Mouse (Mus musculus): ENCODE measurements around the gene Insr. TPM values are rescaled to one million over a fixed set of nuclear protein-coding genes. Genes with fewer than 3 reads are reported as not detected.

Insr gene
- polyA plus RNA-seq, 1 experiment from 2014 or later: 67.2 TPM

- Histone ChIP-seq H3K4me3 (ENCODE audit: low read depth, low read length) (no peak overlapping the region), H3K27ac (ENCODE audit: low read depth, low read length) (no peak overlapping the region), H3K9me3 (ENCODE audit: control insufficient read depth, low read length) (no peaks in the 10 kb centered on the region), H3K4me1 (ENCODE audit: control insufficient read depth, insufficient read depth, low read length) (no peaks in the 10 kb centered on the region), H3K36me3 (ENCODE audit: control insufficient read depth, insufficient read depth, low read length) (peaks cover 4% of the 10 kb centered on the region; the same call in 1 of the 2 replicates), H3K9ac (replicated peaks; ENCODE audit: low read depth, low read length) (no peak overlapping the region), H3K4me2 (ENCODE audit: low read depth, low read length) (no peak overlapping the region), H3K27me3 (ENCODE audit: control insufficient read depth, insufficient read depth, low read length) (no peaks in the 10 kb centered on the region)
- ATAC-seq (ENCODE audit: low read depth): no peak
- 93% methylated on average over 3 of the region's 3 CpGs for WGBS
These were observed 16.6 kb downstream of the Insr start for GRCm38 (mm10) chr8:3262779-3263178.

- H3K9me3 ChIP-seq (ENCODE audit: control insufficient read depth, low read length): no peaks in the 10 kb centered on the region
- no peak overlapping the region for H3K4me3 ChIP-seq (ENCODE audit: low read depth, low read length)
- H3K27me3 ChIP-seq (ENCODE audit: control insufficient read depth, insufficient read depth, low read length): no peaks in the 10 kb centered on the region
- no peak overlapping the region for H3K27ac ChIP-seq (ENCODE audit: low read depth, low read length)
- WGBS: 94% methylated on average over 5 of the region's 5 CpGs
- no peaks in the 10 kb centered on the region for H3K4me1 ChIP-seq (ENCODE audit: control insufficient read depth, insufficient read depth, low read length)
- no peak for ATAC-seq (ENCODE audit: low read depth)
- peaks cover 4% of the 10 kb centered on the region; the same call in 1 of the 2 replicates for H3K36me3 ChIP-seq (ENCODE audit: control insufficient read depth, insufficient read depth, low read length)
- no peak overlapping the region for H3K9ac ChIP-seq (replicated peaks; ENCODE audit: low read depth, low read length)
- H3K4me2 ChIP-seq (ENCODE audit: low read depth, low read length): no peak overlapping the region
These were observed 18.3 kb downstream of the Insr start for GRCm38 (mm10) chr8:3261101-3261500.

GRCm38 (mm10) chr8:3260127-3260811 lies 19.1 kb downstream of the Insr start:
- Histone ChIP-seq H3K4me3 (ENCODE audit: low read depth, low read length) (no peak overlapping the region), H3K9me3 (ENCODE audit: control insufficient read depth, low read length) (no peaks in the 10 kb centered on the region), H3K9ac (replicated peaks; ENCODE audit: low read depth, low read length) (no peak overlapping the region), H3K27me3 (ENCODE audit: control insufficient read depth, insufficient read depth, low read length) (no peaks in the 10 kb centered on the region), H3K4me1 (ENCODE audit: control insufficient read depth, insufficient read depth, low read length) (no peaks in the 10 kb centered on the region), H3K27ac (ENCODE audit: low read depth, low read length) (no peak overlapping the region), H3K4me2 (ENCODE audit: low read depth, low read length) (no peak overlapping the region), H3K36me3 (ENCODE audit: control insufficient read depth, insufficient read depth, low read length) (peaks cover 4% of the 10 kb centered on the region; the same call in 1 of the 2 replicates)
- ATAC-seq (ENCODE audit: low read depth): no peak
- WGBS: 72% methylated on average over 9 of the region's 9 CpGs

- Histone ChIP-seq H3K9me3 (ENCODE audit: control insufficient read depth, low read length) (no peaks in the 10 kb centered on the region), H3K4me2 (ENCODE audit: low read depth, low read length) (no peak overlapping the region), H3K27me3 (ENCODE audit: control insufficient read depth, insufficient read depth, low read length) (no peaks in the 10 kb centered on the region), H3K4me3 (ENCODE audit: low read depth, low read length) (no peak overlapping the region), H3K9ac (replicated peaks; ENCODE audit: low read depth, low read length) (no peak overlapping the region), H3K27ac (ENCODE audit: low read depth, low read length) (no peak overlapping the region), H3K4me1 (ENCODE audit: control insufficient read depth, insufficient read depth, low read length) (no peaks in the 10 kb centered on the region), H3K36me3 (ENCODE audit: control insufficient read depth, insufficient read depth, low read length) (peaks cover 11% of the 10 kb centered on the region; the same call in 1 of the 2 replicates)
- 92% methylated on average over 5 of the region's 5 CpGs for WGBS
- no peak for ATAC-seq (ENCODE audit: low read depth)
These were observed 23.1 kb downstream of the Insr start for GRCm38 (mm10) chr8:3256147-3256940.

GRCm38 (mm10) chr8:3255321-3255720 lies 24.1 kb downstream of the Insr start:
- Histone ChIP-seq H3K36me3 (ENCODE audit: control insufficient read depth, insufficient read depth, low read length) (peaks cover 11% of the 10 kb centered on the region; the same call in 1 of the 2 replicates), H3K27ac (ENCODE audit: low read depth, low read length) (no peak overlapping the region), H3K9me3 (ENCODE audit: control insufficient read depth, low read length) (no peaks in the 10 kb centered on the region), H3K9ac (replicated peaks; ENCODE audit: low read depth, low read length) (no peak overlapping the region), H3K4me1 (ENCODE audit: control insufficient read depth, insufficient read depth, low read length) (no peaks in the 10 kb centered on the region), H3K27me3 (ENCODE audit: control insufficient read depth, insufficient read depth, low read length) (no peaks in the 10 kb centered on the region), H3K4me2 (ENCODE audit: low read depth, low read length) (no peak overlapping the region), H3K4me3 (ENCODE audit: low read depth, low read length) (no peak overlapping the region)
- WGBS: 40% methylated on average over 1 of the region's 1 CpGs
- no peak for ATAC-seq (ENCODE audit: low read depth)

- Histone ChIP-seq H3K4me2 (ENCODE audit: low read depth, low read length) (no peak overlapping the region), H3K27me3 (ENCODE audit: control insufficient read depth, insufficient read depth, low read length) (no peaks in the 10 kb centered on the region), H3K9me3 (ENCODE audit: control insufficient read depth, low read length) (no peaks in the 10 kb centered on the region), H3K36me3 (ENCODE audit: control insufficient read depth, insufficient read depth, low read length) (peaks cover 8% of the 10 kb centered on the region; the same call in 1 of the 2 replicates), H3K27ac (ENCODE audit: low read depth, low read length) (no peak overlapping the region), H3K4me1 (ENCODE audit: control insufficient read depth, insufficient read depth, low read length) (no peaks in the 10 kb centered on the region), H3K9ac (replicated peaks; ENCODE audit: low read depth, low read length) (no peak overlapping the region), H3K4me3 (ENCODE audit: low read depth, low read length) (no peak overlapping the region)
- whole genome bisulfite sequencing: 97% methylated on average over 4 of the region's 4 CpGs
- ATAC-seq (ENCODE audit: low read depth): no peak
These were observed 26.2 kb downstream of the Insr start for GRCm38 (mm10) chr8:3253179-3253578.

- Histone ChIP-seq H3K4me3 (ENCODE audit: low read depth, low read length) (no peak overlapping the region), H3K9me3 (ENCODE audit: control insufficient read depth, low read length) (no peaks in the 10 kb centered on the region), H3K9ac (replicated peaks; ENCODE audit: low read depth, low read length) (no peak overlapping the region), H3K36me3 (ENCODE audit: control insufficient read depth, insufficient read depth, low read length) (peaks cover 8% of the 10 kb centered on the region; the same call in 1 of the 2 replicates), H3K4me2 (ENCODE audit: low read depth, low read length) (no peak overlapping the region), H3K4me1 (ENCODE audit: control insufficient read depth, insufficient read depth, low read length) (no peaks in the 10 kb centered on the region), H3K27me3 (ENCODE audit: control insufficient read depth, insufficient read depth, low read length) (no peaks in the 10 kb centered on the region), H3K27ac (ENCODE audit: low read depth, low read length) (no peak overlapping the region)
- WGBS: 94% methylated on average over 6 of the region's 6 CpGs
- no peak for ATAC-seq (ENCODE audit: low read depth)
These were observed 26.8 kb downstream of the Insr start for GRCm38 (mm10) chr8:3252665-3253064.

- H3K27me3 ChIP-seq (ENCODE audit: control insufficient read depth, insufficient read depth, low read length): no peaks in the 10 kb centered on the region
- H3K4me2 ChIP-seq (ENCODE audit: low read depth, low read length): no peak overlapping the region
- H3K4me1 ChIP-seq (ENCODE audit: control insufficient read depth, insufficient read depth, low read length): no peaks in the 10 kb centered on the region
- H3K9me3 ChIP-seq (ENCODE audit: control insufficient read depth, low read length): no peaks in the 10 kb centered on the region
- no peak overlapping the region for H3K9ac ChIP-seq (replicated peaks; ENCODE audit: low read depth, low read length)
- ATAC-seq (ENCODE audit: low read depth): no peak
- H3K27ac ChIP-seq (ENCODE audit: low read depth, low read length): no peak overlapping the region
- WGBS: 100% methylated on average over 3 of the region's 3 CpGs
- peaks cover 8% of the 10 kb centered on the region; the same call in 1 of the 2 replicates for H3K36me3 ChIP-seq (ENCODE audit: control insufficient read depth, insufficient read depth, low read length)
- H3K4me3 ChIP-seq (ENCODE audit: low read depth, low read length): no peak overlapping the region
These were observed 28.3 kb downstream of the Insr start for GRCm38 (mm10) chr8:3251101-3251500.

GRCm38 (mm10) chr8:3249886-3250285 lies 29.5 kb downstream of the Insr start:
- WGBS: 78% methylated on average over 2 of the region's 2 CpGs
- Histone ChIP-seq H3K9ac (replicated peaks; ENCODE audit: low read depth, low read length) (no peak overlapping the region), H3K4me2 (ENCODE audit: low read depth, low read length) (no peak overlapping the region), H3K9me3 (ENCODE audit: control insufficient read depth, low read length) (no peaks in the 10 kb centered on the region), H3K4me3 (ENCODE audit: low read depth, low read length) (no peak overlapping the region), H3K36me3 (ENCODE audit: control insufficient read depth, insufficient read depth, low read length) (peaks cover 8% of the 10 kb centered on the region; the same call in 1 of the 2 replicates), H3K4me1 (ENCODE audit: control insufficient read depth, insufficient read depth, low read length) (no peaks in the 10 kb centered on the region), H3K27ac (ENCODE audit: low read depth, low read length) (no peak overlapping the region), H3K27me3 (ENCODE audit: control insufficient read depth, insufficient read depth, low read length) (no peaks in the 10 kb centered on the region)
- ATAC-seq (ENCODE audit: low read depth): no peak

Measured in neural tube, embryonic 14.5 days (tissue).